Comparison of ENCODE assay signal across 11 mouse cellular contexts in the genomic region with DNA sequence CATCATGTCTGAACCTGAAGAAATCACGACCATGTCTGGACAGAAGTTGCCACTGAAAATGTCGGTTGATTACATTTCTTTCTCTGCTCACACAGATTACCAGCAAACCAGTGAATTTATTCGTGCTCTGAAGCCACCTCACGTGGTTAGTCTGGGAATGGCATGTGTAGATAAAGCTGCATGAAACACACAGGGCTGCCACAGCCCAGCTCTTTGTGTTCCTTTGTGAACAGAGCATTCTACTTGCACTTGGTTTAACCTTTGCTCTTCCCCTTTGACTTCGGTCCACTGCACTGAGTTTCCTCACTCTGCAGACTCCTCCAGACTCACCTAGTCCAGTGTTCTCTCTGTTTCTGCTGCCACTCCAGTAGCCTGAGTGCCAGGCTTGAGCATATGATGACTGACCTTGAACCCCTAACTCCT. TPM values are rescaled to one million over a fixed set of nuclear protein-coding genes. Genes with fewer than 3 reads are reported as not detected.
A peak's percentile ranks its signal among the peaks of the same experiment; 100 is the strongest.
DNase-seq lines count a peak whose midpoint lies in the region; ATAC-seq and TF ChIP-seq lines count a peak whose summit lies in the region.
"Had no signal": no experiment of that assay in that cellular context is flagged by ENCODE, and none has a peak within 500 bp of the region (broad histone marks: within the 10 kb centered on the region; RNA-seq: fewer than 3 reads in every experiment).

No protein-coding gene starts in this region.

- no peaks in the 10 kb centered on the region for H3K9me3 ChIP-seq in intestine, postnatal 0 days (ENCODE audit: control insufficient read depth)
- H3K9me3 ChIP-seq in stomach, embryonic 14.5 days (ENCODE audit: control insufficient read depth, low read depth, low read length), result no peaks in the 10 kb centered on the region
- no peaks in the 10 kb centered on the region for H3K9me3 ChIP-seq in forebrain, embryonic 10.5 days
- H3K9me3 ChIP-seq: lung, embryonic 15.5 days had no signal

- H3K9ac ChIP-seq in intestine, postnatal 0 days (ENCODE audit: low read depth, low read length), result no peak overlapping the region
- H3K9ac ChIP-seq in stomach, embryonic 14.5 days (replicated peaks; ENCODE audit: low read depth, low read length), result no peak overlapping the region
- H3K9ac ChIP-seq: lung, embryonic 15.5 days had no signal

- WGBS in intestine, postnatal 0 days, result 38% methylated on average over 5 of the region's 5 CpGs
- 47% methylated on average over 5 of the region's 5 CpGs for WGBS in stomach, embryonic 14.5 days
- 86% methylated on average over 5 of the region's 5 CpGs for WGBS in forebrain, embryonic 10.5 days

- H3K4me3 ChIP-seq in intestine, postnatal 0 days (ENCODE audit: low read depth, low read length), result no peak overlapping the region
- no peak overlapping the region for H3K4me3 ChIP-seq in stomach, embryonic 14.5 days (ENCODE audit: low read depth, low read length)
- H3K4me3 ChIP-seq in forebrain, embryonic 10.5 days, result no peak overlapping the region
- H3K4me3 ChIP-seq: lung, embryonic 15.5 days had no signal

- H3K36me3 ChIP-seq in intestine, postnatal 0 days (ENCODE audit: control insufficient read depth, insufficient read depth), result peaks cover 70% of the 10 kb centered on the region
- peaks cover 65% of the 10 kb centered on the region for H3K36me3 ChIP-seq in stomach, embryonic 14.5 days (ENCODE audit: control insufficient read depth, insufficient read depth, low read length)
- peaks cover 97% of the 10 kb centered on the region for H3K36me3 ChIP-seq in forebrain, embryonic 10.5 days (replicated peaks)

- no peak overlapping the region for H3K4me2 ChIP-seq in intestine, postnatal 0 days (replicated peaks; ENCODE audit: low read depth)
- no peak overlapping the region for H3K4me2 ChIP-seq in stomach, embryonic 14.5 days (replicated peaks; ENCODE audit: low read depth, low read length)
- H3K4me2 ChIP-seq: lung, embryonic 15.5 days had no signal

- peak; percentile 63 for ATAC-seq in intestine, postnatal 0 days
- ATAC-seq in stomach, embryonic 14.5 days (ENCODE audit: insufficient number of reproducible peaks, insufficient read depth, low FRiP score, low read depth), result peak; percentile 63; the same call in 1 of the 2 replicates
- ATAC-seq: forebrain, embryonic 16.5 days had no signal

- no peak overlapping the region for H3K27ac ChIP-seq in intestine, postnatal 0 days (ENCODE audit: low read depth, low read length)
- no peak overlapping the region for H3K27ac ChIP-seq in stomach, embryonic 14.5 days (ENCODE audit: low read length)
- no peak overlapping the region for H3K27ac ChIP-seq in forebrain, embryonic 10.5 days
- H3K27ac ChIP-seq: lung, embryonic 15.5 days had no signal

- H3K4me1 ChIP-seq in intestine, postnatal 0 days (replicated peaks; ENCODE audit: control insufficient read depth, insufficient read depth, low read length), result no peaks in the 10 kb centered on the region
- H3K4me1 ChIP-seq in stomach, embryonic 14.5 days (ENCODE audit: control insufficient read depth, insufficient read depth, low read length), result no peaks in the 10 kb centered on the region
- H3K4me1 ChIP-seq in forebrain, embryonic 10.5 days, result no peaks in the 10 kb centered on the region
- H3K4me1 ChIP-seq: lung, embryonic 15.5 days had no signal

- TF ChIP-seq CTCF in intestine, postnatal 0 days (IDR thresholded peaks at IDR 0.05; ENCODE audit: low read depth), result peak; percentile 37

- H3K27me3 ChIP-seq in intestine, postnatal 0 days (replicated peaks; ENCODE audit: control insufficient read depth, insufficient read depth, low read length), result no peaks in the 10 kb centered on the region
- H3K27me3 ChIP-seq in stomach, embryonic 14.5 days (ENCODE audit: control insufficient read depth, insufficient read depth, low read length), result no peaks in the 10 kb centered on the region
- H3K27me3 ChIP-seq in forebrain, embryonic 10.5 days (ENCODE audit: poor library complexity, severe bottlenecking), result no peaks in the 10 kb centered on the region
- H3K27me3 ChIP-seq: lung, embryonic 15.5 days had no signal

- DNase-seq in c-Kit-positive CD71-positive TER-119-negative erythroid progenitor cells, embryonic 14.5 days (ENCODE audit: low read depth), result peak; percentile 34
- peak; percentile 62 to 90 for DNase-seq in kidney, postnatal 36 days
- no peak for DNase-seq in forebrain, embryonic 10.5 days (ENCODE audit: extremely low spot score, low spot score)
- no peak for DNase-seq in left cerebral cortex, adult 8-10 months (ENCODE audit: low spot score in 2 of 2)
- DNase-seq in lung, postnatal 14 days, result no peak
- DNase-seq: adrenal gland, postnatal 14 days; heart, postnatal 36 days had no signal

RNA-seq across cellular contexts. Expression of a gene that starts 13.8 kb away (rescaled TPM):
- polyA plus RNA-seq in intestine, postnatal 0 days (2015; fragmentation: Nextera tagmentation; extraction: Ambion mirVana), result 91.3 and 111 TPM in 2 replicates
- 46.6 and 49.5 TPM in 2 replicates for polyA plus RNA-seq in stomach, embryonic 14.5 days (2014; fragmentation: Nextera tagmentation; extraction: Ambion mirVana)
- 44.5 and 48.9 TPM in 2 replicates for polyA plus RNA-seq in forebrain, embryonic 10.5 days (2016; fragmentation: Nextera tagmentation; extraction: Ambion mirVana)
- 10 to 100 TPM; 13.1 to 16.8 (median 15.0) TPM for total RNA-seq in left cerebral cortex, adult 8-10 months (2022)

RNA-seq across cellular contexts. Expression of a gene that starts 16.3 kb away (rescaled TPM):
- polyA plus RNA-seq in intestine, postnatal 0 days (2015; fragmentation: Nextera tagmentation; extraction: Ambion mirVana), result 31.1 and 34.4 TPM in 2 replicates
- 51.0 and 57.6 TPM in 2 replicates for polyA plus RNA-seq in stomach, embryonic 14.5 days (2014; fragmentation: Nextera tagmentation; extraction: Ambion mirVana)
- 38.7 and 44.2 TPM in 2 replicates for polyA plus RNA-seq in forebrain, embryonic 10.5 days (2016; fragmentation: Nextera tagmentation; extraction: Ambion mirVana)
- 10 to 100 TPM; 42.6 to 50.0 (median 43.9) TPM for total RNA-seq in left cerebral cortex, adult 8-10 months (2022)

RNA-seq across cellular contexts. Expression of a gene that starts 17.2 kb away (rescaled TPM):
- 41.6 and 44.3 TPM in 2 replicates for polyA plus RNA-seq in intestine, postnatal 0 days (2015; fragmentation: Nextera tagmentation; extraction: Ambion mirVana)
- 105 and 112 TPM in 2 replicates for polyA plus RNA-seq in stomach, embryonic 14.5 days (2014; fragmentation: Nextera tagmentation; extraction: Ambion mirVana)
- 139 and 149 TPM in 2 replicates for polyA plus RNA-seq in forebrain, embryonic 10.5 days (2016; fragmentation: Nextera tagmentation; extraction: Ambion mirVana)
- 10 to 100 TPM; 52.8 to 65.1 (median 60.1) TPM for total RNA-seq in left cerebral cortex, adult 8-10 months (2022)

Comparison
In these comparisons a context has a peak if more than half of its experiments do, and no peak if none do; other contexts are left out.
1. DNase-seq: peak in c-Kit-positive CD71-positive TER-119-negative erythroid progenitor cells, embryonic 14.5 days (single experiment) and kidney, postnatal 36 days (2 of 2); none in forebrain, embryonic 10.5 days (single experiment), left cerebral cortex, adult 8-10 months (0 of 2) and lung, postnatal 14 days (single experiment).